Mouse (Mus musculus) small intestine, adult 2 months (tissue): ENCODE data around the gene Lgi2.

ENCODE experiments used
- CTCF ChIP-seq: fragments of 200-500 bp; IDR thresholded peaks from 2 replicates; pipeline ENCODE4 v1.5.1; 2012; ENCODE audit warnings: low read depth, mild to moderate bottlenecking, control low read depth, inconsistent platforms, low read length, moderate library complexity, mixed read lengths; ENCODE audit not compliant: insufficient replicate concordance, insufficient read length; ENCODE audit errors: extremely low read depth
- POLR2A ChIP-seq: fragments of 200-500 bp; IDR thresholded peaks from 2 replicates; pipeline ENCODE4 v1.6.1; 2012; ENCODE audit warnings: low read depth, mild to moderate bottlenecking, control low read depth, inconsistent platforms, low read length, moderate library complexity

DNA sequence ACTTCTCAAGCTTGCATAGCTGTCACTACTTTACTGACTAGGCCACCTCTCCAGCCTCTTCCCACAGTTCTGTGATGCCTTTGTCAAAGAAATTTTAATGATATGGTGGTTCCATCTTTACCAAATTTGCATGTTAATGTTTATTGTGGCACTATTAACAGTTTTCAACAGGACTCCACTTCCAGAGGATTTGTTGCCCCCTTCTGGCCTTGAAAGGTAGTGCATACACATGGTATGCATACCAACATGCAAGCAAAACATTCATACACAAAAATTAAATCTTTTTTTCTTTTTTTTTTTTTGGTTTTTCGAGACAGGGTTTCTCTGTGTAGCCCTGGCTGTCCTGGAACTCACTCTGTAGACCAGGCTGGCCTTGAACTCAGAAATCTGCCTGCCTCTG, 6.3 kb upstream of the Lgi2 start:
- TF ChIP-seq CTCF (no peak), POLR2A (no peak)
